Mouse (Mus musculus) erythroblast, adult 5-6 weeks (primary cell): ENCODE results near the gene Slbp. TPM values are rescaled to one million over a fixed set of nuclear protein-coding genes. Genes with fewer than 3 reads are reported as not detected.

Experiments
- ATAC-seq: replicated peaks from 2 replicates; pipeline ENCODE4 v1.8.0; 2016; ENCODE audit warnings: moderate number of reproducible peaks, mild to moderate bottlenecking, moderate TSS enrichment, inconsistent platforms; ENCODE audit not compliant: poor library complexity, low FRiP score, severe bottlenecking
- total RNA-seq, 2 experiments: library from RNA; stranded (forward) in 1 of 2; stranded (reverse) in 1 of 2; fragments of 150-400 nt in 1 of 2; fragments of 200-764, 138-1000 nt in 1 of 2; gene quantifications; 2 replicates each; pipeline versions ENCODE4 v1.2.3 to v1.2.4; 2015 to 2017; ENCODE audit warnings: low replicate concordance in 2 of 2

The Slbp gene
- total RNA-seq, 2 experiments from 2014 or later = 133 to 192 TPM

GRCm38 (mm10) chr5:33635361-33635760 is 17.0 kb downstream of the Slbp start:
- no peak for ATAC-seq

- no peak for ATAC-seq
Measured at GRCm38 (mm10) chr5:33632526-33632925, 19.8 kb downstream of the Slbp start.

- ATAC-seq = peak; percentile 21; the same call in 1 of the 2 replicates
Measured at GRCm38 (mm10) chr5:33630615-33631014, 21.8 kb downstream of the Slbp start.

GRCm38 (mm10) chr5:33630061-33630460 is 22.3 kb downstream of the Slbp start:
- ATAC-seq = peak; percentile 78

- peak; percentile 91 for ATAC-seq
Measured at GRCm38 (mm10) chr5:33629301-33629987, 22.9 kb downstream of the Slbp start, which contains the start of the genes Fam53a and Gm9903. TSS of gene Fam53a (minus strand) at chr5:33629635. TSS of gene Gm9903 (plus strand) at chr5:33629925.

GRCm38 (mm10) chr5:33628820-33629300 is 23.5 kb downstream of the Slbp start:
- peak; percentile 33 for ATAC-seq

- ATAC-seq = no peak
Measured at GRCm38 (mm10) chr5:33627968-33628367, 24.4 kb downstream of the Slbp start.

GRCm38 (mm10) chr5:33623766-33624165 is 28.6 kb downstream of the Slbp start:
- no peak for ATAC-seq

- no peak for ATAC-seq
Measured at GRCm38 (mm10) chr5:33622671-33623070, 29.7 kb downstream of the Slbp start.

- ATAC-seq = no peak
Measured at GRCm38 (mm10) chr5:33614391-33614790, 38.0 kb downstream of the Slbp start.

GRCm38 (mm10) chr5:33611795-33612194 is 40.6 kb downstream of the Slbp start:
- no peak for ATAC-seq

- no peak for ATAC-seq
Measured at GRCm38 (mm10) chr5:33609226-33609625, 43.1 kb downstream of the Slbp start.

GRCm38 (mm10) chr5:33607434-33607833 is 44.9 kb downstream of the Slbp start:
- no peak for ATAC-seq

- ATAC-seq = no peak
Measured at GRCm38 (mm10) chr5:33606631-33607030, 45.7 kb downstream of the Slbp start.

GRCm38 (mm10) chr5:33605314-33605713 is 47.1 kb downstream of the Slbp start:
- no peak for ATAC-seq

GRCm38 (mm10) chr5:33593620-33594019 is 58.8 kb downstream of the Slbp start:
- no peak for ATAC-seq

GRCm38 (mm10) chr5:33589221-33589888 is 63.0 kb downstream of the Slbp start:
- ATAC-seq = peak; percentile 83

- ATAC-seq = no peak
Measured at GRCm38 (mm10) chr5:33588066-33588465, 64.3 kb downstream of the Slbp start.

GRCm38 (mm10) chr5:33587498-33588058 is 64.8 kb downstream of the Slbp start:
- ATAC-seq = no peak
